Mouse (Mus musculus): ENCODE data around the gene Rps6ka2.
"Not testable (repeated sequence)": the region's sequence is repeated elsewhere in the genome, so short reads cannot be mapped to it uniquely, and the experiment has no call there.

Rps6ka2 gene

GRCm38 (mm10) chr17:7348765-7349164 lies 178.8 kb downstream of the Rps6ka2 start:
- in situ Hi-C loops (cut with MseI, MboI) = not testable (repeated sequence)

GRCm38 (mm10) chr17:7352596-7352995 lies 182.7 kb downstream of the Rps6ka2 start, which contains the start of gene Ttll2:
Ttll2 (minus strand) TSS chr17:7352696.
- in situ Hi-C loops (cut with MseI, MboI) = not testable (repeated sequence)

All from mouse trophoblast stem cell (cell line).